Mouse (Mus musculus) ES-E14 (cell line): Measurements from ENCODE around the gene Zfp324.

Experiments used
- CHD2 ChIP-seq: IDR thresholded peaks from 2 replicates; pipeline ENCODE4 v1.6.1; 2014; ENCODE audit warnings: mild to moderate bottlenecking, low read depth, low read length, inconsistent platforms
- HCFC1 ChIP-seq: IDR thresholded peaks from 2 replicates; pipeline ENCODE4 v1.6.1; 2012; ENCODE audit warnings: low read length, inconsistent platforms, borderline replicate concordance; ENCODE audit not compliant: insufficient read depth
- MAFK ChIP-seq: IDR thresholded peaks from 2 replicates; pipeline ENCODE4 v1.6.1; 2014; ENCODE audit warnings: mild to moderate bottlenecking, low read depth, low read length, inconsistent platforms; ENCODE audit not compliant: insufficient read depth
- ZNF384 ChIP-seq: IDR thresholded peaks from 2 replicates; pipeline ENCODE4 v1.6.1; 2012; ENCODE audit warnings: low read depth, low read length, inconsistent platforms

GRCm38 (mm10) chr7:12957511-12957910 is 8.1 kb upstream of the Zfp324 start:
- no peak for TF ChIP-seq CHD2
- no peak for TF ChIP-seq ZNF384
- no peak for TF ChIP-seq HCFC1
- TF ChIP-seq MAFK: no peak
